Mouse (Mus musculus): ENCODE data around the gene Cela3b. TPM values are rescaled to one million over a fixed set of nuclear protein-coding genes. Genes with fewer than 3 reads are reported as not detected.
A peak's percentile ranks its signal among the peaks of the same experiment; 100 is the strongest.

Cela3b gene
- polyA plus RNA-seq, 1 experiment, result 6,152 TPM

- no peak for DNase-seq (ENCODE audit: low read depth in 1 of 2, low spot score in 2 of 2)
- Histone ChIP-seq H3K27me3 (ENCODE audit: control insufficient read depth, insufficient read depth, low read length) (no peaks in the 10 kb centered on the region), H3K4me1 (ENCODE audit: control insufficient read depth, insufficient read depth, insufficient read length) (peaks cover 8% of the 10 kb centered on the region; the same call in 1 of the 2 replicates), H3K4me3 (ENCODE audit: extremely low read depth, insufficient read depth, insufficient read length) (no peak overlapping the region), H3K27ac (ENCODE audit: insufficient read depth, low read length) (no peak overlapping the region), H3K36me3 (ENCODE audit: control insufficient read depth, insufficient read depth, low read length) (no peaks in the 10 kb centered on the region)
- WGBS, result 70% methylated on average over 19 of the region's 19 CpGs
- TF ChIP-seq POLR2A (IDR thresholded peaks at IDR 0.05; ENCODE audit: low read depth, low read length) (no peak), CTCF (IDR thresholded peaks at IDR 0.05; ENCODE audit: extremely low read depth, insufficient read depth, insufficient read length, insufficient replicate concordance) (no peak)
Observed at GRCm38 (mm10) chr4:137375314-137376278, 54.7 kb downstream of the Cela3b start.

GRCm38 (mm10) chr4:137373711-137374110 lies 56.6 kb downstream of the Cela3b start:
- Histone ChIP-seq H3K27me3 (ENCODE audit: control insufficient read depth, insufficient read depth, low read length) (no peaks in the 10 kb centered on the region), H3K36me3 (ENCODE audit: control insufficient read depth, insufficient read depth, low read length) (no peaks in the 10 kb centered on the region), H3K4me1 (ENCODE audit: control insufficient read depth, insufficient read depth, insufficient read length) (peaks cover 23% of the 10 kb centered on the region; the same call in 1 of the 2 replicates), H3K4me3 (ENCODE audit: extremely low read depth, insufficient read depth, insufficient read length) (no peak overlapping the region), H3K27ac (ENCODE audit: insufficient read depth, low read length) (peak overlapping the region; percentile 31)
- no peak for DNase-seq (ENCODE audit: low read depth in 1 of 2, low spot score in 2 of 2)
- TF ChIP-seq POLR2A (IDR thresholded peaks at IDR 0.05; ENCODE audit: low read depth, low read length), result no peak
- TF ChIP-seq CTCF (IDR thresholded peaks at IDR 0.05; ENCODE audit: extremely low read depth, insufficient read depth, insufficient read length, insufficient replicate concordance), result no peak
- WGBS, result 49% methylated on average over 6 of the region's 6 CpGs

- TF ChIP-seq POLR2A (IDR thresholded peaks at IDR 0.05; ENCODE audit: low read depth, low read length) (no peak), CTCF (IDR thresholded peaks at IDR 0.05; ENCODE audit: extremely low read depth, insufficient read depth, insufficient read length, insufficient replicate concordance) (no peak)
- DNase-seq (ENCODE audit: low read depth in 1 of 2, low spot score in 2 of 2), result no peak
- no peaks in the 10 kb centered on the region for H3K36me3 ChIP-seq (ENCODE audit: control insufficient read depth, insufficient read depth, low read length)
- H3K4me1 ChIP-seq (ENCODE audit: control insufficient read depth, insufficient read depth, insufficient read length), result peaks cover 29% of the 10 kb centered on the region; the same call in 1 of the 2 replicates
- no peak overlapping the region for H3K4me3 ChIP-seq (ENCODE audit: extremely low read depth, insufficient read depth, insufficient read length)
- WGBS, result 84% methylated on average over 16 of the region's 16 CpGs
- H3K27ac ChIP-seq (ENCODE audit: insufficient read depth, low read length), result no peak overlapping the region
- no peaks in the 10 kb centered on the region for H3K27me3 ChIP-seq (ENCODE audit: control insufficient read depth, insufficient read depth, low read length)
Observed at GRCm38 (mm10) chr4:137371596-137372523, 58.5 kb downstream of the Cela3b start.

Other genes starting within 250 kb of the Cela3b start
- 0.05 and 0.20 TPM in 2 replicates for gene Wnt4, start 153.1 kb downstream of the Cela3b start, polyA plus RNA-seq (2012; rRNA removed)
- 42.1 and 55.5 TPM in 2 replicates for gene Cdc42, start 72.8 kb downstream of the Cela3b start, polyA plus RNA-seq (2012; rRNA removed)
- 3.2 and 4.9 TPM in 2 replicates for gene Cela3a, start 20.7 kb downstream of the Cela3b start, polyA plus RNA-seq (2012; rRNA removed)
- not detected in 2 replicates for gene 1700013G24Rik, start 22.7 kb upstream of the Cela3b start, polyA plus RNA-seq (2012; rRNA removed)
- 24.4 and 27.0 TPM in 2 replicates for gene Hspg2, start 38.2 kb upstream of the Cela3b start, polyA plus RNA-seq (2012; rRNA removed)
- gene Ldlrad2, start 144.0 kb upstream of the Cela3b start, polyA plus RNA-seq (2012; rRNA removed), result not detected in 2 replicates
- gene Usp48, start 163.2 kb upstream of the Cela3b start, polyA plus RNA-seq (2012; rRNA removed), result 64.1 and 68.3 TPM in 2 replicates
- 49.3 and 56.1 TPM in 2 replicates for gene Rap1gap, start 234.2 kb upstream of the Cela3b start, polyA plus RNA-seq (2012; rRNA removed)

All from spleen, adult 2 months (tissue).